ENCODE assay signal across 10 mouse cellular contexts in the genomic region with DNA sequence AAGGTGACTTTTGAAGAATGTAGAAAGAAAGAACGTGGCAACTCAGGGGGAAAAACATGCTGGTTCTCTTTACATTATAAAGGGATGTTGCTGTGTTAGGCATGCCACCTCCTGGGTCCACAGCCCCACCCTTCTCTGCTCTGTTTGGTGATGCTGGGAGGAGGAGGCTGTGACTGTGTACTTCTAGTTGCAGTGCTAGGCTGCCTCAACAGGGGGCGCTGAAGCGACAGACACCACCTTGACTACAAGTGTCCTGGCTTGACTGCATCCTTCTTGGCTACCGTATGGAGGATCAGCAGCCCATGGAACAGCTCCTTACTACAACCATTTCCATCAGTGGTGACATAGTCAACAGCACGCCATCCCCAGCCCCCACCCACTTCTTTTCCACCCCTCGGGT.
DNase-seq lines count a peak whose midpoint lies in the region; ATAC-seq and TF ChIP-seq lines count a peak whose summit lies in the region.
"Had no signal": no experiment of that assay in that cellular context is flagged by ENCODE, and none has a peak within 500 bp of the region (broad histone marks: within the 10 kb centered on the region; RNA-seq: fewer than 3 reads in every experiment).

No protein-coding gene starts in this region.

- no peaks in the 10 kb centered on the region for H3K4me1 ChIP-seq in cortical plate, adult 2 months (ENCODE audit: control insufficient read depth, insufficient read depth, low read length)
- H3K4me1 ChIP-seq in forebrain, embryonic 12.5 days: 0 out of 2 replicates have a peak, but pooled peaks cover 3% of the 10 kb centered on the region

- H3K4me2 ChIP-seq in forebrain, embryonic 12.5 days: no peak overlapping the region
- H3K4me2 ChIP-seq: neural tube, embryonic 13.5 days had no signal

- 58% methylated on average over 6 of the region's 6 CpGs for WGBS in forebrain, embryonic 12.5 days

- no peaks in the 10 kb centered on the region for H3K36me3 ChIP-seq in forebrain, embryonic 12.5 days (replicated peaks)
- H3K36me3 ChIP-seq: neural tube, embryonic 13.5 days had no signal

- peak; percentile 52 for TF ChIP-seq CTCF in cortical plate, adult 2 months (IDR thresholded peaks at IDR 0.05; ENCODE audit: extremely low read depth, insufficient read depth, low read length)

- no peak for ATAC-seq in erythroid progenitor cell, adult 5-6 weeks (replicated peaks; ENCODE audit: low FRiP score, poor library complexity, severe bottlenecking)
- ATAC-seq in forebrain, embryonic 12.5 days (ENCODE audit: low FRiP score): no peak

- DNase-seq in gastrocnemius, adult 18-20 months (ENCODE audit: low spot score): peak; percentile 24
- DNase-seq in gastrocnemius, postnatal 25 days: no peak
- DNase-seq in right cerebral cortex, adult 2 months (ENCODE audit: low spot score in 2 of 2): peak; percentile 22 to 23
- DNase-seq in right cerebral cortex, postnatal 10 days (ENCODE audit: low spot score in 2 of 2): no peak
- peak; percentile 24 for DNase-seq in layer of hippocampus, adult 9-11 months

- H3K9ac ChIP-seq in forebrain, embryonic 12.5 days: no peak overlapping the region
- H3K9ac ChIP-seq: neural tube, embryonic 13.5 days had no signal

- no peaks in the 10 kb centered on the region; the same call in 1 of the 2 replicates for H3K27me3 ChIP-seq in forebrain, embryonic 12.5 days
- H3K27me3 ChIP-seq: neural tube, embryonic 13.5 days had no signal

- no peaks in the 10 kb centered on the region for H3K9me3 ChIP-seq in forebrain, embryonic 12.5 days

- no peak for TF ChIP-seq POLR2A in cortical plate, adult 2 months (IDR thresholded peaks at IDR 0.05; ENCODE audit: extremely low read depth, insufficient read depth, low read length)

- H3K27ac ChIP-seq in cortical plate, adult 2 months (ENCODE audit: insufficient read depth, low read length): no peak overlapping the region
- no peak overlapping the region for H3K27ac ChIP-seq in forebrain, embryonic 12.5 days
- H3K27ac ChIP-seq: neural tube, embryonic 13.5 days had no signal

- no peak overlapping the region for H3K4me3 ChIP-seq in cortical plate, adult 2 months (ENCODE audit: insufficient read depth, low read length)
- H3K4me3 ChIP-seq in forebrain, embryonic 12.5 days (replicated peaks): no peak overlapping the region
- H3K4me3 ChIP-seq: erythroblast, embryonic 14.5 days; neural tube, embryonic 13.5 days had no signal

Comparison
In these comparisons a context has a peak if more than half of its experiments do, and no peak if none do; other contexts are left out.
1. DNase-seq: peak in gastrocnemius, adult 18-20 months (single experiment), right cerebral cortex, adult 2 months (2 of 2) and layer of hippocampus, adult 9-11 months (single experiment); none in gastrocnemius, postnatal 25 days (single experiment) and right cerebral cortex, postnatal 10 days (0 of 2).